Mouse (Mus musculus) brown adipose tissue, adult 24 weeks (tissue): ENCODE results near the gene Arl16. TPM values are rescaled to one million over a fixed set of nuclear protein-coding genes. Genes with fewer than 3 reads are reported as not detected.

Source experiments
- H3K27ac ChIP-seq: fragments of 200-500 bp; replicated peaks from 2 replicates; pipeline ENCODE4 v1.5.1; 2012; ENCODE audit warnings: low read depth, mild to moderate bottlenecking, low read length
- H3K4me1 ChIP-seq: fragments of 200-500 bp; 2 replicates; pipeline ENCODE4 v1.6.1; 2012; ENCODE audit warnings: low read length, mixed read lengths; ENCODE audit not compliant: control insufficient read depth, insufficient read depth, insufficient read length
- H3K4me3 ChIP-seq: fragments of 200-500 bp; 2 replicates; pipeline ENCODE4 v1.5.1; 2012; ENCODE audit warnings: low read depth, mild to moderate bottlenecking, low read length, moderate library complexity; ENCODE audit not compliant: insufficient read depth
- polyA plus RNA-seq: library from polyadenylated mRNA; stranded (reverse); fragments of >200 nt; gene quantifications from 2 replicates; pipeline ENCODE4 v1.2.4, GENCODE M21; 2012; ENCODE audit not compliant: missing spikeins, insufficient read depth, insufficient read length

Gene Arl16
- polyA plus RNA-seq, 1 experiment = 11.4 TPM

GRCm38 (mm10) chr11:120483448-120483934 lies 16.1 kb upstream of the Arl16 start:
- no peak overlapping the region for H3K4me3 ChIP-seq
- no peak overlapping the region for H3K27ac ChIP-seq
- H3K4me1 ChIP-seq = no peaks in the 10 kb centered on the region; the same call in 1 of the 2 replicates

DNA sequence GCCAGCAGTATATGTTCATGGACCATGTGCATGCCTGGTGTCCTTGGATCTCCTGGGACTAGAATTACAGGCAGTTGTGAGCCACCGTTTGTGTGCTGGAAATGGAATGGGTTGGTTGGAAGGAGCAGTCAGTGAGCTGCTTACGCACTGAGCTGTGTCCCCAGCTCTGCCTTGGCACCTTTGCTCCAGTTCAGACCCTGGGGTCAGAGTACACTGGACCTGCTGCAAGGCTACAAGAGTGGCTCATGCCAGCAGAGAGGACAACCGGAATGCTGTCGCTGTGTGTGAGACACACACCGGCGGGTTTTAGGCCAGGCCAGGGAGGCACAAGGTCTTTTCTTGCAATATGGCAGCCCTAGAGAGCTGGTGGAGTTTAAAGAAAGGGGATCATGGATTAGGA lies 4.6 kb upstream of the Arl16 start:
- H3K27ac ChIP-seq = no peak overlapping the region
- H3K4me1 ChIP-seq = no peaks in the 10 kb centered on the region
- no peak overlapping the region for H3K4me3 ChIP-seq

GRCm38 (mm10) chr11:120467736-120468092 lies 307 bp upstream of the Arl16 start:
- Histone ChIP-seq H3K4me1 (peaks cover 2% of the 10 kb centered on the region; the same call in 1 of the 2 replicates), H3K4me3 (peak overlapping the region; percentile 89), H3K27ac (peak overlapping the region; percentile 27; the same call in 1 of the 2 replicates)

- Histone ChIP-seq H3K4me1 (peaks cover 2% of the 10 kb centered on the region; the same call in 1 of the 2 replicates), H3K27ac (no peak overlapping the region), H3K4me3 (no peak overlapping the region)
These were observed 1.9 kb downstream of the Arl16 start for GRCm38 (mm10) chr11:120465521-120465920.

DNA sequence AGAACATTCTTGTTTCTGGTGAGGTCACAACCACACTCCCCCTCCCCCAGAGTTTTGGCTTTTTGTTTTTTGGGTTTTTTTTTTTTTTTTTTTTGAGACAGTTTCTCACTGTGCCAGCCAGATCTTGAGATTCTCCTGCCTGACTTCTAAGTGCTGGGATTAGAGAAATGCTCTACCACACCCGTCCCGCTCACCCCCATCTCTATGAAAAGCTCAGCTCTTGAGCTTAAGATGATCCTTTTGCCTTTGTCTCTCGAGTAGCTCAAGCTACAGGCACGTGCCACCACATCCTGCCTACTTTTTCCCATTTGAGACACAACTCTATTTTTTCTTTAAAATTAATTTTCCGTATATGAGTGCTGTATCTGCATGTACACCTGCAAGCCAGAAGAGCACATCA lies 3.0 kb downstream of the Arl16 start:
- H3K4me3 ChIP-seq = no peak overlapping the region
- peaks cover 2% of the 10 kb centered on the region; the same call in 1 of the 2 replicates for H3K4me1 ChIP-seq
- no peak overlapping the region for H3K27ac ChIP-seq

DNA sequence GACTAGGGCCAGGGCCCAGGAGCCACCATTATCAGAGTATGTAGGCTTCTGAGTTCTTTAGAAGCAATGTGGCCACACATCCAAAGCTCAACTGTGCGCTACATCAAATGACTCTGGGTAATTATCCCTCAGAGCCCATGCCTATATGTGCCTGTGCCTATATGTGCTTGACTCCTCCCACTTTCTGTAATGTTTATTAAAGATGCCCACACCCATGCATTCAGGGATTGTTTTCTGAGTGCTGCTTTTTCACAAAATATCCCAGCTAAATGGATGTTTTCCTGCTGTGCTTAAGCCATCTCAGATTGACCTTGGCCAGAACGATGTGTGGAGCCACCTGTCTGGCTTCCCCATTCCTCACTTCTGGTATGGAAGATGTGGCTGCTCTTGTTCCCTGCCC lies 3.9 kb downstream of the Arl16 start:
- H3K27ac ChIP-seq = no peak overlapping the region
- H3K4me3 ChIP-seq = no peak overlapping the region
- H3K4me1 ChIP-seq = peaks cover 2% of the 10 kb centered on the region; the same call in 1 of the 2 replicates

DNA sequence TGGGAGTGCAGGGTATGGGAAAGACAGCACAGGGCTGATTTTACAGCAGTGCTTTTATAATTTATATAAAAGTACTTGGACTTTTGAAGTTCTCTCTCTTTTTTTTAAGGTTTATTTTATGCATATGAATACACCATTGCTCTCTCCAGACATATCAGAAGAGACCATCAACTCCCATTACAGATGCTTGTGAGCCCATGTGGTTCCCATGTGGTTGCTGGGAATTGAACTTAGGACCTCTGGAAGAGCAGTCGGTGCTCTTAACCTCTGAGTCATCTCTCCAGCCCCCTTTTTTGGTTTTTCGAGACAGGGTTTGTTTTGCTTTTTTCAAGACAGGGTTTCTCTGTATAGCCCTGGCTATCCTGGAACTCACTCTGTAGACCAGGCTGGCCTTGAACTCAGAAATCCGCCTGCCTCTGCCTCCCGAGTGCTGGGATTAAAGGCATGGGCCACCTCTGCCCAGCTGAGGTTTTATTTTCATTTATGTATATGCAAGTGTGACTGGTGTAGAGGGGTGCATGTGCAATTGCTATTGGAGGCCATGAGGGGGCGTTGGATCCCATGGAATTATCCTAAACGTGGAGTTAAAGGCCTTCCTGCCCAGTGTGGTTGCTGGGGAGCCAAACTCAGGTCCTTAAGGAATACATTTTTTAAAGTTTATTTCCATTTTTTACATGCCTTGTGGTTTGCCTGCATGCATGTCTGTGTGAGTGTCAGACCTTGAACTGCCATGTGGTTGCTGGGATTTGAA lies 8.4 kb downstream of the Arl16 start:
- no peak overlapping the region for H3K27ac ChIP-seq
- H3K4me1 ChIP-seq = no peaks in the 10 kb centered on the region
- H3K4me3 ChIP-seq = peak overlapping the region; percentile 88

- Histone ChIP-seq H3K27ac (peak within 1 kb of the TSS; percentile 79), H3K4me3 (peak within 1 kb of the TSS; percentile 88), H3K4me1 (no peaks in the 10 kb centered on the region)
These were observed 9.3 kb downstream of the Arl16 start, which contains the start of the genes Oxld1 and Ccdc137 for GRCm38 (mm10) chr11:120457772-120458751. TSS of gene Oxld1 (minus strand) at chr11:120458068. TSS of gene Ccdc137 (plus strand) at chr11:120458115.

GRCm38 (mm10) chr11:120457370-120457769 lies 10.0 kb downstream of the Arl16 start:
- Histone ChIP-seq H3K27ac (peak overlapping the region; percentile 79), H3K4me1 (no peaks in the 10 kb centered on the region), H3K4me3 (peak overlapping the region; percentile 88)

DNA sequence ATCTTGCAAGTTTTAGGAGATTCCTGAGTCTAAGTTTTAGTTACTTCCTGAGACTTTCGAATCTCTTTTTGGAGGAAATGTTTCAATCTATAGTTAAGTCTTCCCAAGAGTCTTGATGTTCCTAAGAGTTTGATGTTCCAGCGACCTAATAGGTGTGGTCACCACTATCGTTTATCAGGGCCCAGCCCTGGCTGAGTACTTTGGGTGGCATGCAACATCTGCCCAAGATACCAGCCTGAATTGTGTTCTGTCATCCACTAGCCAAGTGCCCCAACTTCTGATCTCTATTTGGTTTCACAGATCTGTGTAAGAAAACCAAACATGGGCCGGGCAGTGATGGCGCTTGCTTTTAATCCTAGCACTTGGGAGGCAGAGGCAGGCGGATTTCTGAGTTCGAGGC lies 12.0 kb downstream of the Arl16 start:
- Histone ChIP-seq H3K4me1 (no peaks in the 10 kb centered on the region), H3K27ac (no peak overlapping the region), H3K4me3 (no peak overlapping the region)

DNA sequence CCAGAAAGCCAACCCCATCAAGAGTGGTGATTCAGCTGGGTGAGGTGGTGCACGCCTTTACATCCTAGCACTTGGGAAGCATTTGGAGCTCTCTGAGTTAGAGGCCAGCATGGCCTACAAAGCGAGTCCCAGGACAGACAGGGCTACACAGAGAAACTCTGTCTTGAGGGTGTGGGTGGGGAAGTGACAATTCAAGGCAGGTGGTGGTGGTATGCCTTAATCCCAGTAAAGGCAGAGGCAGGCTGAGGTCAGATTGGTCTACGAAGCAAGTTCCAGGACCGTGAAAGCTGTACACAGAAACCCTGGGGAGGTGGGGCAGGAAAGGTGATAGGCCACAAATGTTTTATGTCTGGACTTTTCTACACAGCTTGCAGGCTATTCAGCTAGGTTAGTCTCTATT lies 12.4 kb downstream of the Arl16 start:
- no peak overlapping the region for H3K4me3 ChIP-seq
- no peaks in the 10 kb centered on the region for H3K4me1 ChIP-seq
- no peak overlapping the region for H3K27ac ChIP-seq

DNA sequence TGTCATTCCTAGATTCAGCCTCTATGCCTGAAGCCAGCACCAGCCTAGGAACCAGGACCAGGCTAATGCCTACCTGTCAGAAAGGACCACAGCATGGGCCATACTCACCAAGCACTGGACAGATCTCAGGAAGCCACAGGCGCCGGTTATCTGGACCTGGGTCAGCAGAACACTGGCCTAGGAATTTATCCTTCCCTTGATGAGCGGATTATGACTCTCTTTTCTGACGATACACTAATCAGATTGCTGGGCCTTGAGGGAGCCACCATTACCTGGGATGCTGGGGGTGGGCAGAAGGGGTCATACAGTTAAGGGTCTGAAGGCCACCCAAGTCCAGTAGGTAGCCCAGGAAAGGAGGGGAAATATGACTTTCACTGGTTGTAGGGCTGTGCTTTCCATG lies 14.1 kb downstream of the Arl16 start, which contains the start of gene Pde6g:
TSS of gene Pde6g (minus strand) at position 195 of the 400 bp plus-strand sequence.
- Histone ChIP-seq H3K4me1 (no peaks in the 10 kb centered on the region), H3K4me3 (no peak within 1 kb of the TSS), H3K27ac (no peak within 1 kb of the TSS)

GRCm38 (mm10) chr11:120452246-120452645 lies 15.2 kb downstream of the Arl16 start:
- Histone ChIP-seq H3K4me1 (no peaks in the 10 kb centered on the region), H3K4me3 (no peak overlapping the region), H3K27ac (no peak overlapping the region)

DNA sequence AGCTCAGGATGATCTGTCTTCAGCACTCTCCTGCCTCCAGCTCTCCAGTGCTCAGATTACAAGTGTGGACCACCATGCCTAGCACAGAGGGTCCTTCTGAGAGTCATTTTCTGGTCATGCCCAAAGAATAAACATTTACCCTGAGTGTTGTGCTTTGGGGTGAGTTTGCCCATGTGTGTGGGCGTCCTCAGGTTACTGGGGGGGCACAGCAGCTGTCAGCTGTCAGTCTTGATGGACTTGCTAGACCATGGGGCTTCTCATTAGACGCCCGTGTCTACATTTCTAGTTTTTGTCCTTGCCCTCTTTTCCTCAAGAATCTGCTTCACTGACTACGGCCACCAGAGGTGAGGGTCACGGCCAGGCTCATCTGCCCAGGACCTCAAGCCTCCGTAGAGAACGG lies 20.2 kb downstream of the Arl16 start:
- no peaks in the 10 kb centered on the region for H3K4me1 ChIP-seq
- no peak overlapping the region for H3K27ac ChIP-seq
- H3K4me3 ChIP-seq = no peak overlapping the region

GRCm38 (mm10) chr11:120445475-120445874 lies 21.9 kb downstream of the Arl16 start:
- H3K4me3 ChIP-seq = no peak overlapping the region
- no peak overlapping the region for H3K27ac ChIP-seq
- H3K4me1 ChIP-seq = no peaks in the 10 kb centered on the region
